Mouse (Mus musculus) midbrain, postnatal 0 days (tissue): ENCODE data around the gene Gm2004. TPM values are rescaled to one million over a fixed set of nuclear protein-coding genes. Genes with fewer than 3 reads are reported as not detected.
"Not testable (repeated sequence)": the region's sequence is repeated elsewhere in the genome, so short reads cannot be mapped to it uniquely, and the experiment has no call there.

Experiments used
- ATAC-seq: fragments of 200-750 bp; cut with Nextera tagmentation; 2 replicates; pipeline ENCODE4 v1.8.0; 2017; ENCODE audit warnings: moderate number of reproducible peaks, mild to moderate bottlenecking, moderate TSS enrichment, moderate library complexity; ENCODE audit not compliant: low FRiP score
- DNase-seq: peaks from one replicate; pipeline ENCODE4 v3.0.0-alpha.2; 2015; ENCODE audit warnings: low spot score
- H3K27ac ChIP-seq: fragments of 300-500 bp; sonication (generic); 2 replicates; pipeline ENCODE4 v1.5.1; 2014; ENCODE audit warnings: low read depth, mild to moderate bottlenecking, low read length, mixed read lengths
- H3K27me3 ChIP-seq: fragments of 300-500 bp; sonication (generic); 2 replicates; pipeline ENCODE4 v1.6.1; 2014; ENCODE audit warnings: low read length, control low read depth, mixed read lengths; ENCODE audit not compliant: insufficient read depth
- H3K36me3 ChIP-seq: fragments of 300-500 bp; sonication (generic); 2 replicates; pipeline ENCODE4 v1.6.1; 2014; ENCODE audit warnings: low read length, control low read depth, mixed read lengths; ENCODE audit not compliant: insufficient read depth
- H3K4me1 ChIP-seq: fragments of 300-500 bp; sonication (generic); 2 replicates; pipeline ENCODE4 v1.6.1; 2014; ENCODE audit warnings: mild to moderate bottlenecking, control low read depth, antibody characterized with exemption, low read length, mixed read lengths; ENCODE audit not compliant: insufficient read depth
- H3K4me2 ChIP-seq: fragments of 300-500 bp; sonication (generic); 2 replicates; pipeline ENCODE4 v1.6.1; 2014; ENCODE audit warnings: low read depth, mild to moderate bottlenecking, low read length, mixed read lengths; ENCODE audit not compliant: poor library complexity, severe bottlenecking
- H3K4me3 ChIP-seq: fragments of 300-500 bp; sonication (generic); 2 replicates; pipeline ENCODE4 v1.5.1; 2014; ENCODE audit warnings: low read depth, mild to moderate bottlenecking, low read length, moderate library complexity
- H3K9ac ChIP-seq: fragments of 300-500 bp; sonication (generic); replicated peaks from 2 replicates; pipeline ENCODE4 v1.6.1; 2014; ENCODE audit warnings: mild to moderate bottlenecking, low read length, moderate library complexity, mixed read lengths; ENCODE audit not compliant: poor library complexity, severe bottlenecking
- H3K9me3 ChIP-seq: fragments of 300-500 bp; sonication (generic); 2 replicates; pipeline ENCODE4 v1.6.1; 2016; ENCODE audit warnings: low read length, control low read depth
- WGBS: fragments of 180-500 bp; shearing (Covaris S2); extraction: QIAGEN DNeasy Blood & Tissue Kit; methylation state at CpG from one replicate; pipeline ENCODE4 v1.1.7; 2014; 5-methylcytosine and 5-hydroxymethylcytosine counted together
- polyA plus RNA-seq: library from polyadenylated mRNA; unstranded; fragments of >200 nt; fragmentation: Nextera tagmentation; extraction: Ambion mirVana; gene quantifications from 2 replicates; pipeline ENCODE4 v1.2.1, GENCODE M21; 2015
- total RNA-seq: library from RNA; depleted of rRNA; stranded (reverse); fragments of >200 nt; gene quantifications from 2 replicates; pipeline ENCODE4 v1.2.3, GENCODE M21; 2014; rRNA removed

Gene Gm2004
- total RNA-seq (0.33 and 0.52 TPM in 2 replicates), polyA plus RNA-seq (0.23 and 0.29 TPM in 2 replicates)

DNA sequence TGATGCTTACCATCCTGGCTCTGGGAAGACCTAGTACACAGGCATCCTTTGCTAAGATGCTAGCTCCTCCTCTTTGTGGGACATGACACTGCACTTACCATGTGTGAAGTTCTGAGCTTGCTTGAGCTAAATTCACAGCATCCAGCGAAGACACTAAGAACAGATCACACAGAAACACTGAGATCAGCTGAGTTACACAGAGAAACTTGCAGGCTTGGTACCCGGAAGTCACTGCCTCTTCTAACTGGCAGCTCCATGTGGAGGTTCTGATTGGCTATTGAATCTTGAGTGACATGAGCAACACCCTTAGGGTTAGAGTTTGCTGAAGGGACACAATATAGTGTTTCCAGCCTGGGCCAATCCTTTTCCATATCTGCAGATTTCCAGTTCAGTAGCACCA lies at the start of gene Gm2004:
Gm2004 (minus strand) TSS at position 101 of the 400 bp plus-strand sequence.
- ATAC-seq, H3K4me1 ChIP-seq, H3K27me3 ChIP-seq, H3K36me3 ChIP-seq, DNase-seq, H3K4me3 ChIP-seq, H3K9ac ChIP-seq, H3K9me3 ChIP-seq, H3K4me2 ChIP-seq, H3K27ac ChIP-seq: not testable (repeated sequence)
- WGBS = no CpG with 5 or more reads among the region's 2 CpGs

Other genes starting within 250 kb of the Gm2004 start
- 3.4 and 6.2 TPM in 2 replicates for gene Zfp966, start 218.7 kb downstream of the Gm2004 start, total RNA-seq
- gene Zfp966, start 218.7 kb downstream of the Gm2004 start, polyA plus RNA-seq = 0.68 and 0.91 TPM in 2 replicates
- gene Gm2026, start 184.5 kb downstream of the Gm2004 start, total RNA-seq = 11.7 and 11.8 TPM in 2 replicates
- 18.4 and 19.6 TPM in 2 replicates for gene Gm2026, start 184.5 kb downstream of the Gm2004 start, polyA plus RNA-seq
- gene 2210418O10Rik, start 76.7 kb upstream of the Gm2004 start, total RNA-seq = 12.0 TPM in 2 replicates
- 8.8 and 12.2 TPM in 2 replicates for gene 2210418O10Rik, start 76.7 kb upstream of the Gm2004 start, polyA plus RNA-seq
- not detected in 2 replicates for gene Gm11009, start 169.7 kb upstream of the Gm2004 start, total RNA-seq
- gene Gm11009, start 169.7 kb upstream of the Gm2004 start, polyA plus RNA-seq = not detected in 2 replicates